Mouse (Mus musculus) adrenal gland, adult 2 months (tissue): Measurements from ENCODE around the gene Cdc37l1. TPM values are rescaled to one million over a fixed set of nuclear protein-coding genes. Genes with fewer than 3 reads are reported as not detected.

ENCODE experiments used
- DNase-seq: peaks from one replicate; pipeline ENCODE4 v3.0.0; 2021
- polyA plus RNA-seq: library from polyadenylated mRNA; depleted of rRNA; stranded (reverse); fragments of >200 nt; gene quantifications from 2 replicates; pipeline ENCODE4 v1.2.3, GENCODE M21; 2012
- total RNA-seq, 2 experiments: library from RNA; stranded (reverse); gene quantifications; 2 replicates each; pipeline ENCODE4 v1.2.3; 2021

The Cdc37l1 gene
- total and polyA plus RNA-seq, 3 experiments = 11.2 to 46.2 (median 39.4) TPM

GRCm38 (mm10) chr19:29008069-29008706 is 18.0 kb downstream of the Cdc37l1 start:
- peak; percentile 44 for DNase-seq

GRCm38 (mm10) chr19:29009046-29009445 is 18.9 kb downstream of the Cdc37l1 start:
- no peak for DNase-seq

GRCm38 (mm10) chr19:29011355-29011990 is 21.3 kb downstream of the Cdc37l1 start:
- DNase-seq = no peak

GRCm38 (mm10) chr19:29014466-29015055 is 24.4 kb downstream of the Cdc37l1 start:
- DNase-seq = no peak

- DNase-seq = no peak
Observed at GRCm38 (mm10) chr19:29015410-29016203, 25.5 kb downstream of the Cdc37l1 start.

GRCm38 (mm10) chr19:29016204-29016765 is 26.1 kb downstream of the Cdc37l1 start:
- no peak for DNase-seq

GRCm38 (mm10) chr19:29016786-29017185 is 26.6 kb downstream of the Cdc37l1 start:
- DNase-seq = no peak

GRCm38 (mm10) chr19:29019647-29020046 is 29.5 kb downstream of the Cdc37l1 start:
- no peak for DNase-seq

GRCm38 (mm10) chr19:29021754-29022345 is 31.7 kb downstream of the Cdc37l1 start:
- DNase-seq = no peak

GRCm38 (mm10) chr19:29024391-29024947 is 34.3 kb downstream of the Cdc37l1 start:
- DNase-seq = no peak

- DNase-seq = no peak
Observed at GRCm38 (mm10) chr19:29031788-29032187, 41.6 kb downstream of the Cdc37l1 start.

GRCm38 (mm10) chr19:29032662-29033061 is 42.5 kb downstream of the Cdc37l1 start:
- DNase-seq = peak; percentile 30

GRCm38 (mm10) chr19:29037026-29037425 is 46.9 kb downstream of the Cdc37l1 start:
- DNase-seq = no peak

GRCm38 (mm10) chr19:29037541-29037940 is 47.4 kb downstream of the Cdc37l1 start:
- no peak for DNase-seq

- no peak for DNase-seq
Observed at GRCm38 (mm10) chr19:29039334-29039733, 49.2 kb downstream of the Cdc37l1 start.

GRCm38 (mm10) chr19:29040206-29040605 is 50.1 kb downstream of the Cdc37l1 start:
- no peak for DNase-seq

- no peak for DNase-seq
Observed at GRCm38 (mm10) chr19:29042143-29042542, 52.0 kb downstream of the Cdc37l1 start.

- no peak for DNase-seq
Observed at GRCm38 (mm10) chr19:29042647-29043046, 52.5 kb downstream of the Cdc37l1 start.

GRCm38 (mm10) chr19:29044353-29044768 is 54.2 kb downstream of the Cdc37l1 start:
- no peak for DNase-seq

GRCm38 (mm10) chr19:29045369-29045768 is 55.2 kb downstream of the Cdc37l1 start:
- DNase-seq = no peak

GRCm38 (mm10) chr19:29045956-29046650 is 56.0 kb downstream of the Cdc37l1 start:
- DNase-seq = peak; percentile 31
